Mouse (Mus musculus) MEL (cell line): ENCODE data around the gene Hbb-bs. TPM values are rescaled to one million over a fixed set of nuclear protein-coding genes. Genes with fewer than 3 reads are reported as not detected.

Source experiments
- DNase-seq: peaks from one replicate; pipeline ENCODE4 v3.0.0; 2011; ENCODE audit warnings: low read depth, low spot score
- H3K27ac ChIP-seq: 2 replicates; pipeline ENCODE4 v1.5.1; 2012; ENCODE audit warnings: low read depth, mild to moderate bottlenecking, control low read depth, low read length, moderate library complexity; ENCODE audit not compliant: control insufficient read depth
- H3K27me3 ChIP-seq, 2 experiments: fragments of 150-350 bp in 1 of 2; sonication (generic) in 1 of 2; 2 replicates each; pipeline ENCODE4 v1.6.1; 2012; ENCODE audit warnings: low read length in 2 of 2, mild to moderate bottlenecking in 2 of 2, improper control_type of control experiment in 1 of 2, moderate library complexity in 1 of 2; ENCODE audit not compliant: insufficient read depth in 2 of 2, control insufficient read depth in 1 of 2
- H3K36me3 ChIP-seq, 2 experiments: 2 replicates each; pipeline ENCODE4 v1.6.1; 2012 to 2014; ENCODE audit warnings: low read length in 2 of 2, improper control_type of control experiment in 1 of 2, inconsistent platforms in 1 of 2, mild to moderate bottlenecking in 1 of 2; ENCODE audit not compliant: insufficient read depth in 2 of 2, control insufficient read depth in 1 of 2
- H3K4me1 ChIP-seq, 2 experiments: fragments of 150-350 bp in 1 of 2; sonication (generic) in 1 of 2; 2 replicates each; pipeline ENCODE4 v1.6.1; 2012; ENCODE audit warnings: low read length in 2 of 2, improper control_type of control experiment in 1 of 2, mild to moderate bottlenecking in 1 of 2; ENCODE audit not compliant: insufficient read depth in 2 of 2, control insufficient read depth in 1 of 2
- H3K4me3 ChIP-seq, 2 experiments: fragments of 150-350 bp in 1 of 2; sonication (generic) in 1 of 2; 2 replicates each; pipeline ENCODE4 v1.5.1; 2012; ENCODE audit warnings: low read depth in 2 of 2, low read length in 2 of 2, mild to moderate bottlenecking in 2 of 2, moderate library complexity in 2 of 2, control low read depth in 1 of 2, improper control_type of control experiment in 1 of 2; ENCODE audit not compliant: control insufficient read depth in 1 of 2, insufficient read depth in 1 of 2
- H3K79me2 ChIP-seq: 2 replicates; pipeline ENCODE4 v1.6.1; 2012; ENCODE audit warnings: mild to moderate bottlenecking, low read length, moderate library complexity; ENCODE audit not compliant: control insufficient read depth, poor library complexity, insufficient read depth
- H3K9ac ChIP-seq: 2 replicates; pipeline ENCODE4 v1.6.1; 2012; ENCODE audit warnings: low read depth, mild to moderate bottlenecking, control low read depth, low read length, moderate library complexity; ENCODE audit not compliant: control insufficient read depth, poor library complexity, severe bottlenecking
- H3K9me3 ChIP-seq: fragments of 150-350 bp; sonication (generic); replicated peaks from 2 replicates; pipeline ENCODE4 v1.6.1; 2012; ENCODE audit warnings: mild to moderate bottlenecking, low read length, improper control_type of control experiment, moderate library complexity; ENCODE audit not compliant: insufficient read depth
- BHLHE40 ChIP-seq: IDR thresholded peaks from 2 replicates; pipeline ENCODE4 v1.6.1; 2012; ENCODE audit warnings: low read depth, mild to moderate bottlenecking, inconsistent platforms, low read length, improper control_type of control experiment, borderline replicate concordance
- CHD1 ChIP-seq: IDR thresholded peaks from 2 replicates; pipeline ENCODE4 v1.6.1; 2012; ENCODE audit warnings: low read depth, mild to moderate bottlenecking, inconsistent platforms, low read length, improper control_type of control experiment
- CTCF ChIP-seq, 3 experiments: IDR thresholded peaks in 2 of 3; conservative IDR thresholded peaks in 1 of 3; 2 replicates each; pipeline ENCODE4 v1.5.1; 2011 to 2012; ENCODE audit warnings: low read length in 3 of 3, low read depth in 2 of 3, mild to moderate bottlenecking in 2 of 3, improper control_type of control experiment in 1 of 3, inconsistent platforms in 1 of 3, mixed read lengths in 1 of 3, moderate library complexity in 1 of 3; ENCODE audit not compliant: control insufficient read depth in 1 of 3, insufficient read depth in 1 of 3, poor library complexity in 1 of 3, severe bottlenecking in 1 of 3
- ELF1 ChIP-seq: IDR thresholded peaks from 2 replicates; pipeline ENCODE4 v1.6.1; 2014; ENCODE audit warnings: low read depth, mild to moderate bottlenecking, inconsistent platforms, low read length, improper control_type of control experiment, moderate library complexity
- EP300 ChIP-seq, 2 experiments: IDR thresholded peaks; 2 replicates each; pipeline ENCODE4 v1.6.1; 2011; ENCODE audit warnings: improper control_type of control experiment in 2 of 2, low read length in 2 of 2, low read depth in 1 of 2, mild to moderate bottlenecking in 1 of 2
- ETS1 ChIP-seq: IDR thresholded peaks from 2 replicates; pipeline ENCODE4 v1.6.1; 2012; ENCODE audit warnings: low read depth, mild to moderate bottlenecking, inconsistent platforms, low read length, improper control_type of control experiment, moderate library complexity
- GABPA ChIP-seq: IDR thresholded peaks from 2 replicates; pipeline ENCODE4 v1.6.1; 2012; ENCODE audit warnings: low read depth, mild to moderate bottlenecking, inconsistent platforms, low read length, improper control_type of control experiment, moderate library complexity
- GATA1 ChIP-seq: IDR thresholded peaks from 2 replicates; pipeline ENCODE4 v1.6.1; 2011; ENCODE audit warnings: low read depth, low read length, improper control_type of control experiment
- KAT2A ChIP-seq: conservative IDR thresholded peaks from 2 replicates; pipeline ENCODE4 v1.6.1; 2012; ENCODE audit warnings: low read depth, low read length, improper control_type of control experiment, inconsistent platforms
- MAZ ChIP-seq: IDR thresholded peaks from 2 replicates; pipeline ENCODE4 v1.6.1; 2012; ENCODE audit warnings: low read depth, mild to moderate bottlenecking, inconsistent platforms, low read length, improper control_type of control experiment
- MXI1 ChIP-seq: IDR thresholded peaks from 2 replicates; pipeline ENCODE4 v1.6.1; 2011; ENCODE audit warnings: mild to moderate bottlenecking, low read depth, low read length, improper control_type of control experiment
- MYB ChIP-seq: IDR thresholded peaks from 2 replicates; pipeline ENCODE4 v1.6.1; 2011; ENCODE audit warnings: mild to moderate bottlenecking, low read depth, low read length, improper control_type of control experiment
- MYC ChIP-seq: IDR thresholded peaks from 2 replicates; pipeline ENCODE4 v1.6.1; 2011; ENCODE audit warnings: low read depth, mild to moderate bottlenecking, low read length, improper control_type of control experiment, moderate library complexity
- NELFE ChIP-seq: IDR thresholded peaks from 2 replicates; pipeline ENCODE4 v1.6.1; 2011; ENCODE audit warnings: low read depth, low read length, improper control_type of control experiment
- POLR2A ChIP-seq, 2 experiments: IDR thresholded peaks; 2 replicates each; pipeline ENCODE4 v1.6.1; 2011 to 2012; ENCODE audit warnings: low read length in 2 of 2, mild to moderate bottlenecking in 2 of 2, control low read depth in 1 of 2, improper control_type of control experiment in 1 of 2, low read depth in 1 of 2, moderate library complexity in 1 of 2; ENCODE audit not compliant: control insufficient read depth in 1 of 2, insufficient read depth in 1 of 2, poor library complexity in 1 of 2
- POLR2AphosphoS2 ChIP-seq: IDR thresholded peaks from 2 replicates; pipeline ENCODE4 v1.6.1; 2011; ENCODE audit warnings: low read length, improper control_type of control experiment
- POLR2AphosphoS5 ChIP-seq: IDR thresholded peaks from 2 replicates; pipeline ENCODE4 v1.6.1; 2012; ENCODE audit warnings: low read depth, borderline replicate concordance, mild to moderate bottlenecking, inconsistent platforms, low read length, moderate library complexity, mixed read lengths
- RCOR1 ChIP-seq: IDR thresholded peaks from 2 replicates; pipeline ENCODE4 v1.6.1; 2012; ENCODE audit warnings: low read depth, mild to moderate bottlenecking, inconsistent platforms, low read length, improper control_type of control experiment
- SIN3A ChIP-seq: IDR thresholded peaks from 2 replicates; pipeline ENCODE4 v1.6.1; 2012; ENCODE audit warnings: low read length, improper control_type of control experiment, inconsistent platforms
- SMC3 ChIP-seq: IDR thresholded peaks from 2 replicates; pipeline ENCODE4 v1.6.1; 2011; ENCODE audit warnings: low read depth, low read length, improper control_type of control experiment
- TAL1 ChIP-seq: IDR thresholded peaks from 2 replicates; pipeline ENCODE4 v1.6.1; 2012; ENCODE audit warnings: mild to moderate bottlenecking, inconsistent platforms, low read length, moderate library complexity, mixed read lengths
- TBP ChIP-seq: IDR thresholded peaks from 2 replicates; pipeline ENCODE4 v1.8.0; 2011; ENCODE audit warnings: low read depth, low read length, improper control_type of control experiment
- TCF12 ChIP-seq: IDR thresholded peaks from 2 replicates; pipeline ENCODE4 v1.6.1; 2014; ENCODE audit warnings: low read depth, mild to moderate bottlenecking, inconsistent platforms, low read length, improper control_type of control experiment, moderate library complexity
- UBTF ChIP-seq: IDR thresholded peaks from 2 replicates; pipeline ENCODE4 v1.6.1; 2012; ENCODE audit warnings: low read depth, mild to moderate bottlenecking, inconsistent platforms, low read length, improper control_type of control experiment, moderate library complexity, borderline replicate concordance; ENCODE audit not compliant: insufficient read depth
- USF1 ChIP-seq: IDR thresholded peaks from 2 replicates; pipeline ENCODE4 v1.6.1; 2014; ENCODE audit warnings: low read depth, mild to moderate bottlenecking, inconsistent platforms, low read length, improper control_type of control experiment, moderate library complexity
- ZMIZ1 ChIP-seq: IDR thresholded peaks from 2 replicates; pipeline ENCODE4 v1.6.1; 2012; ENCODE audit warnings: low read depth, mild to moderate bottlenecking, inconsistent platforms, low read length, improper control_type of control experiment, moderate library complexity
- polyA plus RNA-seq, 2 experiments: library from polyadenylated mRNA; stranded (reverse) in 1 of 2; unstranded in 1 of 2; fragments of >175 nt in 1 of 2; fragments of >200 nt in 1 of 2; gene quantifications; 2 replicates each; pipeline versions ENCODE4 v1.2.1 to v1.2.4; 2012; ENCODE audit warnings: low replicate concordance in 2 of 2, low read depth in 1 of 2; ENCODE audit not compliant: insufficient read length in 2 of 2, insufficient read depth in 1 of 2, missing spikeins in 1 of 2
- total RNA-seq: library from RNA; depleted of rRNA; stranded (reverse); fragments of 300-350 nt; gene quantifications from 2 replicates; pipeline ENCODE4 v1.2.3, GENCODE M21; 2012; rRNA removed

The Hbb-bs gene
- total RNA-seq: 79.0 and 138 TPM in 2 replicates
- polyA plus RNA-seq: 100 to 1,000 TPM in 1 of 2 experiments, not detected in 1; 208 TPM

DNA sequence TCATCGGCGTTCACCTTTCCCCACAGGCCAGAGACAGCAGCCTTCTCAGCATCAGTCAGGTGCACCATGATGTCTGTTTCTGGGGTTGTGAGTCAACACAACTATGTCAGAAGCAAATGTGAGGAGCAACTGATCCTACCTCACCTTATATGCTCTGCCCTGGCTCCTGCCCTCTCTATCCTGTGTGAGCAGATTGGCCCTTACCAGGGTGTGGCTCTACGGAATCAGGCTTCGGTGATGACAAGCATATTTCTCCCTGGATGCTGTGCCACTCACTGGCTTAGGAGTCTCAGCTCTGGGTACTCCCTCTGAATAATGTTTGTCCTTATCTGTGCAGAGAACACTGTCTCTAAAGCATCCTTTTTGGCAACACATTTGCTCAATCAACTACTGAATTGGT lies at the start of gene Hbb-bs:
Gene Hbb-bs, minus strand, starts transcription at position 289 of the 400 bp plus-strand sequence.
- peak; percentile 64; the same call in 1 of the 2 replicates for TF ChIP-seq POLR2AphosphoS5
- 0 out of 2 replicates have a peak, but pooled peaks have one; percentile 13 for TF ChIP-seq GATA1
- TF ChIP-seq ETS1: no peak
- TF ChIP-seq EP300 (IDR thresholded peaks at IDR 0.05; ENCODE audit: low read depth in 1 of 2, low read length in 2 of 2): peak in 1 of 2 experiments; percentile 5; a peak in 1 of 4 replicates
- DNase-seq: peak; percentile 38
- Histone ChIP-seq H3K27me3 (no peaks in the 10 kb centered on the region), H3K79me2 (no peaks in the 10 kb centered on the region), H3K4me1 (peaks cover 6 to 11% of the 10 kb centered on the region in 2 experiments), H3K36me3 (peaks cover 0 to 6% of the 10 kb centered on the region in 2 experiments; a peak in 2 of 4 replicates), H3K9ac (no peak within 1 kb of the TSS), H3K9me3 (no peaks in the 10 kb centered on the region), H3K4me3 (no peak within 1 kb of the TSS), H3K27ac (no peak within 1 kb of the TSS)

DNA sequence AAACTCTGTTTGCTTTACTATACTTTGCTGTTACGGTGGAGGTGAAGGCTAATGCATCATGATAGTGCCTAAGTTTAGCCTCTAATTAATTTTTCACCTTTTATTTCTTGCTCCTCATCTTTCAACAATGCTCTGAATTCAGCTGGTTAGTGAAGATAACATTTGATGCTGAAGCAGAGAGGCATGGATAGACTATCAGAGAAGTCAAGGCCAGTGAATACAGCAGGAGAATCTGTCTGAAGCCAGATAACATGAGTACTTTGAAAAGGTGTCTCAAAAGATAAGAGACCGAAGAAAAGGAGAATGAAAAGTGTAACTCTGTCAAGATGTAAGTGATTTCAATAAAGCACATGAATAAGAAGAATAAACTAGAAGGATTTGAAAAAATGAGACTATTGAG lies 49.2 kb upstream of the Hbb-bs start:
- no peak overlapping the region for H3K9ac ChIP-seq

More for the DNA sequence above, 49.2 kb upstream of the Hbb-bs start:
- Histone ChIP-seq H3K9me3 (no peaks in the 10 kb centered on the region), H3K4me3 (no peak overlapping the region), H3K79me2 (no peaks in the 10 kb centered on the region; the same call in 1 of the 2 replicates), H3K27ac (no peak overlapping the region), H3K27me3 (no peaks in the 10 kb centered on the region), H3K36me3 (peaks cover 0 to 7% of the 10 kb centered on the region in 2 experiments; a peak in 2 of 4 replicates), H3K4me1 (peaks cover 5 to 8% of the 10 kb centered on the region in 2 experiments; a peak in 2 of 4 replicates)
- peak; percentile 48 for DNase-seq
- TF ChIP-seq GATA1 (peak; percentile 96), SIN3A (peak; percentile 37; the same call in 1 of the 2 replicates), TBP (no peak), CHD1 (no peak), MXI1 (no peak), CTCF (IDR thresholded peaks at IDR 0.05 in 2 of 3, conservative IDR thresholded peaks at IDR 0.05 in 1 of 3; ENCODE audit: control insufficient read depth in 1 of 3, insufficient read depth in 1 of 3, low read depth in 2 of 3, low read length in 3 of 3, poor library complexity in 1 of 3, severe bottlenecking in 1 of 3) (no peak), EP300 (IDR thresholded peaks at IDR 0.05; ENCODE audit: low read depth in 1 of 2, low read length in 2 of 2) (peak; percentile 91 to 96), NELFE (no peak), TAL1 (peak; percentile 90), USF1 (no peak), POLR2AphosphoS2 (no peak), BHLHE40 (no peak), RCOR1 (peak; percentile 83), POLR2A (IDR thresholded peaks at IDR 0.05; ENCODE audit: control insufficient read depth in 1 of 2, insufficient read depth in 1 of 2, low read depth in 1 of 2, low read length in 2 of 2, poor library complexity in 1 of 2) (no peak), SMC3 (no peak), MAZ (no peak), GABPA (no peak), ETS1 (peak; percentile 87), POLR2AphosphoS5 (no peak), TCF12 (peak; percentile 98), ELF1 (no peak), MYC (peak; percentile 25; the same call in 1 of the 2 replicates), MYB (no peak), UBTF (no peak), ZMIZ1 (no peak), KAT2A (no peak)
